Mouse (Mus musculus): ENCODE data around the gene Tm4sf19.

DNA sequence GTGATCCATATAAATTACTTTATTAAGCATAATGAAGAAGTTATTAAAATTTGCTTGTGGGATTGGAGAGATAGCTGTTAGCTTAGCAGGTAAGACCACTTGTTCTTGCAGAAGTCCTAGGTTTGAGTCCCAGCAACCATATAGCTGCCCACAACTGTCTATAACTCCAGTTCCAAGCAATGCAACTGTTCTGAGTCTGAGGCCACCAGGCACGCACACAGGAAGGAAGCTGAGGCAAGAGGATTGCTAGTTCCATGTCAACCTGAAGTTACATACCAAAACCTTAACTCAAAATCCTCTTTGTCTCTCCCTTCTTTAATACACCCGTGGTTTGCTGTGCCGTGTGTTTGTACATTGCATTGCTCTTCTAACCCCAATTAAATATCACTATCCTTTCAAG is 9.4 kb upstream of the Tm4sf19 start:
- TF ChIP-seq CTCF (conservative IDR thresholded peaks at IDR 0.05; ENCODE audit: low read length): no peak
- no peak for TF ChIP-seq NANOG (IDR thresholded peaks at IDR 0.05; ENCODE audit: borderline replicate concordance, low read length)
- no peak for TF ChIP-seq POU5F1 (IDR thresholded peaks at IDR 0.05; ENCODE audit: borderline replicate concordance, low read length)

Measured in E14TG2a.4 (cell line).